Mouse (Mus musculus) urinary bladder, postnatal 4 days (tissue): Measurements from ENCODE around the gene Pip5k1a.
"Not testable (repeated sequence)": the region's sequence is repeated elsewhere in the genome, so short reads cannot be mapped to it uniquely, and the experiment has no call there.

ENCODE experiments used
- DNase-seq, 2 experiments: peaks; one replicate each; pipeline ENCODE4 v3.0.0; 2021 to 2022; ENCODE audit warnings: low spot score in 2 of 2

Pip5k1a gene

GRCm38 (mm10) chr3:95042166-95042837, 64.4 kb downstream of the Pip5k1a start, which contains the start of gene Psmd4:
Gene Psmd4 (minus strand): TSS chr3:95042614.
- peak; percentile 95 to 96 for DNase-seq

- DNase-seq, result no peak
Measured at GRCm38 (mm10) chr3:95041625-95042024, 65.1 kb downstream of the Pip5k1a start.

- no peak for DNase-seq
Measured at GRCm38 (mm10) chr3:95029953-95030352, 76.8 kb downstream of the Pip5k1a start.

- DNase-seq, result not testable (repeated sequence)
Measured at GRCm38 (mm10) chr3:95029291-95029827, 77.4 kb downstream of the Pip5k1a start.

- DNase-seq, result no peak
Measured at GRCm38 (mm10) chr3:95028603-95029002, 78.1 kb downstream of the Pip5k1a start.

GRCm38 (mm10) chr3:95027701-95028100, 79.0 kb downstream of the Pip5k1a start:
- no peak for DNase-seq

GRCm38 (mm10) chr3:95027057-95027645, 79.6 kb downstream of the Pip5k1a start:
- no peak for DNase-seq

GRCm38 (mm10) chr3:95025202-95025601, 81.5 kb downstream of the Pip5k1a start:
- DNase-seq, result no peak

- DNase-seq, result peak in 1 of 2 experiments; percentile 39
Measured at GRCm38 (mm10) chr3:95024551-95024950, 82.2 kb downstream of the Pip5k1a start.

GRCm38 (mm10) chr3:95020956-95021355, 85.8 kb downstream of the Pip5k1a start:
- DNase-seq, result not testable (repeated sequence)

- no peak for DNase-seq
Measured at GRCm38 (mm10) chr3:95018741-95019140, 88.0 kb downstream of the Pip5k1a start.

- DNase-seq, result no peak
Measured at GRCm38 (mm10) chr3:95016532-95017056, 90.1 kb downstream of the Pip5k1a start.

GRCm38 (mm10) chr3:95015891-95016531, 90.7 kb downstream of the Pip5k1a start:
- peak; percentile 89 to 92 for DNase-seq

GRCm38 (mm10) chr3:95015337-95015872, 91.3 kb downstream of the Pip5k1a start, which contains the start of gene Zfp687:
Gene Zfp687 (minus strand): TSS chr3:95015448.
- peak; percentile 99 to 100 for DNase-seq

- peak; percentile 52 to 67 for DNase-seq
Measured at GRCm38 (mm10) chr3:95014428-95015151, 92.1 kb downstream of the Pip5k1a start.

GRCm38 (mm10) chr3:95013699-95014427, 92.9 kb downstream of the Pip5k1a start:
- DNase-seq, result no peak

- DNase-seq, result no peak
Measured at GRCm38 (mm10) chr3:95012982-95013381, 93.7 kb downstream of the Pip5k1a start.

- no peak for DNase-seq
Measured at GRCm38 (mm10) chr3:95010396-95010795, 96.3 kb downstream of the Pip5k1a start.
